Mouse (Mus musculus): ENCODE data around the gene Pgam2. TPM values are rescaled to one million over a fixed set of nuclear protein-coding genes. Genes with fewer than 3 reads are reported as not detected.

Pgam2 gene
- total RNA-seq (2021): 1,000 to 10,000 TPM; 3,227 to 4,326 TPM
- long read RNA-seq, experiment 1, transcript Pgam2-201 (3 exons, 840 nt): major isoform, 9,736 of 11,576 reads
- long read RNA-seq, experiment 1, partial matches to known transcripts: 1,826 of 11,576 reads
- long read RNA-seq, experiment 1, other reads (novel, unspliced or antisense): 14 of 11,576 reads
- long read RNA-seq, experiment 2, transcript Pgam2-201 (3 exons, 840 nt): major isoform, 8,208 of 10,040 reads
- long read RNA-seq, experiment 2, partial matches to known transcripts: 1,721 of 10,040 reads
- long read RNA-seq, experiment 2, other reads (novel, unspliced or antisense): 111 of 10,040 reads

DNA sequence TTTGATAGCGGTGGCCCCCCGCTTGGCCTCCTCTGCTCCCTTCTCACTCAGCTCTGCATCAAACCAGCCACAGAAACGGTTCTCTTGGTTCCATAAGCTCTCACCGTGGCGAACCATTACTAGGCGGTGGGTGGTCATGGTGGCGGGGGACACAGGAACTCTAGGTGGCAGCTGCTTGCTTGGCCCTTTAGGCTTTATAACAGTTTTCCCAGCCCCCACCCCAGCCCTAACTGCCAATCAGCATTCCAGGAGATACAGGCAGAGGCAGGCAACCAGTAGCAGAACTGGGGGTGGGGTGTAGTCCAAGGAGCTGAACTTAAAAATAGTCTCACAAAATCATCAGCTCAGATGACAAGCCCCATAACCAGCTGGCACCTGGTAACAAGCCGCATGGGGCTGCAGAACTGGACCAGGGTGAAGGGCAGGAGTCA is at the start of gene Pgam2:
Gene Pgam2 (minus strand): TSS at position 183 of the 431 bp plus-strand sequence.
- DNase-seq: peak; percentile 58
- intact Hi-C loops (cut with DNase I): no loop called here

DNA sequence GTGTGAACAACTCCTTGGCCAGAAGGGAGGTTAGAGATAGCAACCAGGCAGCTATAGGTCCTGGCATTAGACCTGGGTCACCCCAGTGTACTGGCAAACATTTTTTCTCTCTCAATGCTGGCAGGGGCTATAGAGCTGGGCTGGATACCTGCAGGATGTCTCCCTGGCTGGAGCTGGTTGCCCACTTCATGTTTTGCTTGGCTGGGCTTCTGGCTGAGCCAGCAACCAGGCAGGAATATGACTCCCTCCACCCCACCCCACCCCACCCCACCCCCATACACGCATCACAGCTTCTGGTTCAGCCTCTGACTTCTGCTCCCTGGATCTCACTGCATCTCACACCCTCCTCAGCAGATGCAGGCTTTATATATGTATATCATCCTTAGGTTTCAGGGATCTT is 48.8 kb upstream of the Pgam2 start:
- intact Hi-C loops (cut with DNase I): no loop called here
- DNase-seq: peak in 1 of 2 experiments; percentile 41

DNA sequence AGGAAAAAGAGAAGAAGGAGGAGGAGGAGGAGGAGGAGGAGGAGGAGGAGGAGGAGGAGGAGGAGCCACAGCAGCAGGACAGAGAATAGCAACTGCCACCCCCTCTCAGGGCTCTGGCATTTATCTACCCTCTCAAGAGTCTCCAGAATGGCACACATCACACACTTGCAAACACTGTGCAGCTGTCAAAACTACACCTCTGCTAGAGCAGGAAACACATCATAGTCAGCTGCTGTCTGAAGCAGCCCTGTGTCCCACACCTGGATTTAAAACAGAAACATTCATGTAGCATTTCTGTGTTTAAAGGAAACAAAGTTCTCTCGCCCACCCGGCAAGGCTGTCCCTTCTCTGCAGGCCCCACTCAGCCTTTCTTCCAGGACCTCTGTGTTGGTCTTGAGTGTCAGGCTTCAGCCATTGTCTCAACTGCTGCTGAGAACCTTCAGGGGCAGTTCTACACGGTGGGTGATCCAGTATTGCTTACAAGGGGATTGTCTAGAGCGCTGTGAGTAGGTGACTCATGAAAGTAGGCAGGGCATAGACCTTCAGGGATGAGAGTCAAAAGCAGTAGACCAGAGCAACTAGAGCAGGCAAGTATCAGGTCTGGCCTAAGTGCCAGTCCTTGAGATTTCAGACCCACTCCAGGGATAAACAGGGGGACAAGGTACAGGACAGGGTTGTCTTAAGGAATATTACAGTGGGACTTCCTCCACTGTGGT is 47.6 kb upstream of the Pgam2 start:
- intact Hi-C loops (cut with DNase I): no loop called here
- no peak for DNase-seq

DNA sequence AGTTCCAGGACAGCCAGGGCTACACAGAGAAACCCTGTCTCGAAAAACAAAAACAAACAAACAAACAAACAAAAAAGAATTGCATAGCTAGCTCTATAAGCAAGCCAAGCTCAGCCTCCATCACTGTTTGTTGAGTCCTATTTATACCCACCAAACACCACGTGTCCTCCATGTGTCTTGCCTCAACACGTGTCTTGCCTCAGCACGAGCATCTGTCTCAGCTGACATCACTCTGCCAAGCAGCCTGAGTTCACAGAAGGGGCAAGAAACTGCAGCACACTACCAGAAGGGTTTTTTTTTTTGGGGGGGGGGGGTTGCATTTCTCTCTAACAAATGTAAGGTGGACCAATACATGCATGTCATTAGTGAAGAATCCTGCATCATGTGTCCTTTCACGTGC is 46.9 kb upstream of the Pgam2 start:
- DNase-seq: no peak
- intact Hi-C loops (cut with DNase I): no loop called here

DNA sequence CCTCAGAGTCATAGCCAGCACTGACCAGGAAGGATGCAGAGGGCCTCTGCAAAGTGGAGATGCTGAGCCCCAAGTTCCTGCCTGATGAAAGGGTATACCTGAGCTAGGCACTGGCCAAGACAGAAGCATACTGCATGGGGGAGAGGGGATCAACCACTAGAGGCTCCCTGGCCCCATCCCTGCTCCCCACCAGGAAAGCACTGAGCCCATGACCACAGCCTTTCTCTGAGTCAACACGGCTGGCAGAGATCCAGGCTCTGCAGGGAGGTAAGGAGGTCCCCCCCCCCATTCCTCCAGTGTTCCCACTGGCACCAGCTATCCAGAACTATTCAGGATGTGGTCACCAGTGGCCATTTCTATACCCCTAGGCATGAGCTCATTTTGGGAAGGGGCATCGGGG is 45.8 kb upstream of the Pgam2 start:
- no peak for DNase-seq
- intact Hi-C loops (cut with DNase I): no loop called here

DNA sequence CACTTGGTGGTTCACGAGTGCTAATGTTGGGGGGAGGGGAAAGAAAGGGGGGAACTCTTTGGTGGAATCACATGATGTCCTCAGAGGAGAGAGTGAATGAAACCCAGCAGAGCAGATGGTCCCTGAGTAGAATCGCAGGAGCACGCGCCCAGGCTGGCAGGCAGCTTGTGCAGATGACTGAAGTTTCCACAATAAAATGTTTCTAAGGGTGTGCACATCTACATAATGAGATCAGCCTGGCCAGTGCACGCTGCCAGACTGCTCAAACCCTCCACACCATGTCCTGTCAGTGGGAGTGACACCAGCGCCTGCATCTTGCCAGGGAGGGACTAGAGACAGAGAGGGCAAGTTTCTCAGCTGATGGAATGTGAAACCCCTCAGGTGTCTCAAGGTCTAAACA is 45.2 kb upstream of the Pgam2 start:
- intact Hi-C loops (cut with DNase I): no loop called here

DNA sequence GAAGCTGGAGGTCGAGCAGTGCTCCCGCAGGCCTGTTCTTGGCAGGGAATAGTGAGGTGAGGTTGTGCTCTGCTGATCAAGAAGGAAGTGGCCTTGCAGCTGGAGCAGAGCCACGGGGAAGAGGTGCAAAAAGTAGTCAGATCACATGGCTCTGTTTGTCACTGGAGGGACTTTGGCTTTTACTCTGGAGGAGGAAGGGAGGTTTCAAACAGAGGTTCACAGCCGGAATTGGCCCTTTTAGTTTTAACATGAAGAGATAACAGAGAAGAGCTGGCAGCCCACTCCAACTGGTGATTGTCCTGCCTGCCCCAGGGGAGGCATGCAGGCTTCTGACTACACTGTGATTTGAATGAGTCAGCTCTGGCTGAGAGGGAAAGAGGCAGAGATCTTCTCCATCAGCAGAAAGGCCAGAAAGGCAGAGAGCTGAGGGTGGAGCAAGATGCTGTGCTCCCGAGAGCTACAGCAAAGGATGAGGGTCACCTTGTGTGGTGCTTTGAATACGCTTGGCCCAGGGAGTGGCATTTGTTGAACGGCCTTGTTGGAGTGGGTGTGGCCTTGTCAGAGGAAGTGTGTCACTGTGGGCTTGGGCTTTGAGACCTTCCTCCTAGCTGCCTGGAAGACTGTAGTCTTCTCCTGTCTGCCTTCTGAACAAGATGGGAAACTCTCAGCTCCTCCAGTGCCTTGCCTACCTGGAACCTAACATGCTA is 43.3 kb upstream of the Pgam2 start:
- intact Hi-C loops (cut with DNase I): no loop called here

More for the DNA sequence above, 45.2 kb upstream of the Pgam2 start:
- DNase-seq: peak; percentile 50 to 56

DNA sequence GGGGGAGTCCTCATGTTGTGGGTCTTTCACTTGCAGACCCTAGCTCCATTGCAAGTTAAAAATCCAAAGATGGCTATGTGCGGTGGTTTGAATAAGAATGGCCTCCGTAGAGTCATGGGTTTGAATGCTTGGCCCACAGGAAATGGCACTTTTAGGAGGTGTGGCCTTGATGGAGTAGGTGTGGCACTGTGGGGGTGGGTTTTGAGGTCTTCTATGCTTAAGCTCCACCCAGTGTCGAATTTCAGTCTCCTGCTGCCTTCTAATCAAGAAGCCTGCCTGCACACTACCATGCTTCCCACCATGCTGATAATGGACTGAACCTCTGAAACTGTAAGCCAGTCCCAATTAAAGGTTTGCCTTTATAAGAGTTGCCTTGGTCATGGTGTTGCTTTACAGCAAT is 39.6 kb upstream of the Pgam2 start:
- intact Hi-C loops (cut with DNase I): no loop called here
- DNase-seq: no peak

More for the DNA sequence above, 43.3 kb upstream of the Pgam2 start:
- no peak for DNase-seq

DNA sequence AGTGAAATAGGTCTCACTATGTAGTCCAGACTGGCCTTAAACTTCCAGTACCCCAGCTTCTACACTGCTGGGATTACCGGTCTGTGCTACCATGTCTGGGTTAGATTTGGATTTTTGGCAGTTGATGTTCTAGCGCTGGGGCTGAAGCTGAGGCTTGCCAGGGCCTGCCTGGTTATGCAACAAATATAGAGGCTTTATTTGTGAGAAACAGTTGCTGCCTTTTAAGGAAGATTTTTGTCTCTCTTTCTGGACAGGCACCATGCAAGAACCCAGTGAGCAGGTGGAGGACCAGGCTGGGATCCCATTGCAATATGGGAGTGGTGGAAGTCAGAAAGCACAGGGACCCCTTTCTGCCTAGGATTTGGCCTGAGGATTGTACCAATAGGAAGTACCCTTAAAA is 38.2 kb upstream of the Pgam2 start:
- DNase-seq: no peak
- intact Hi-C loops (cut with DNase I): no loop called here

DNA sequence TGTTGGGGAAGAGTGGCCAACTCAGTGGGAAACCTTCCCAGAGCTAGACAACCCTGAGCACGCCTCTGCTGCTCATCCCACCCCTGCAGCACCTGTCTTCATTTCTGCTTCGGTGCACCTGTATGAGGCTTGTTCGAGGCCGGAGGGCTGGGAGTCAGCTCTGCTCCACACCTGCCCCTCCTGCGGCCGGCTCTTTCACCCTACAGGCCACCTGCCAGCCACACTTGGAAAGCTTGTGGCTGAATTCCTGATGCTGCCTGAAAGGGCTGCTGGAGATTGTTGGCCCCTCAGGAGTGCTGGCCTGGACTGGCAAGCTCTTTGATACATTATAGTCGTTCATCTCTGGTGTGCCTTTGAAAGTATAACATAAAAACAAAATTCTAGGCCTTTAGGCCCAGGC is 36.8 kb upstream of the Pgam2 start:
- DNase-seq: peak in 1 of 2 experiments; percentile 12
- intact Hi-C loops (cut with DNase I): no loop called here

DNA sequence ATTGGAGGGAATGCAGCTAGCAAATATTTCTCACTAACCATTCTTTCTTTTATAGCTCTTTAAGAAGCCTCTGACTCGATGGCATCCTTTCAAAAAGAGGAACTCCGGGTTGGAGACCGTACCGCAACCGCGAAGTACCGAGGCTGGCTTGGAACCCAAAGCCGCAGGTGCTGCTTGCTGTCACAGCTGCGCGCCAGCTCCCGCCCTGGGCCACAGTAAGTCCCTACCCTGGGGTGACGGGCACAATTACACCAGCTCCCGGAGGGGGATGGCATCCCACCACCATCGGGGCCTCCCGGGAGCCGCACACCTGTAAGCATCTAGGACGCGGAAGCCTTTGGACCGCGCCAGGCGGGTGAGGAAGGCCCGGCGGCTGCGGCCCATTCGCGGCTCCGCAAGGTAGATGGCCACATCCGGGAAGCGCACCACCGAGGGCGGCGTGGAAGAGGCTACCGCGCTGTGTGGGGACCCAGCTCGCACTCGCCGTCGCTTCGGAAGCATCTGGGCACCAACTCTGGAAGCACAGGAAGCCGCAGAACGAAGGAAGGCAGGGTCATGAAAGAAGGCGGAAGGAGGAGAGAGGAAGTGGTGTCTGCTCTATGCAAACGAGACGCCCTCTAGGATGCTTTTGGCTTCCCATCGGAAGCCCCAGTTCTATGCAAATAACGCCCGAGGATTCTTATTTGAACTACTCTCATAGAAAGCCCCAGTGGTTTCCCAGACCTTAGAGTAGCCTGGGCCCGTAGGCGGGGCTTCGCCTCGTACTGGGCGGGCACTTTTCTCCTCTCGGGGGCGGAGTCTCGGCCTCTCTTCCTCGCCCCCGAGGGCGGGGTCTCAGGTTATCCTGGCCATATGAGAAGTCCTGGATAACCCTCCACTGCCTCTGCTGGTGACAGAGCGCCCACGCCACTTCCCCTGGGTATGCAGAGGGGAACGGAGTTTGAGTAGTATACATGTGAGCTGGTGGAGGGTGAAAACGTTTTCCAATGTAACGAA is 34.0 kb upstream of the Pgam2 start, which contains the start of gene Polm:
Gene Polm (minus strand): TSS at position 766 of the 996 bp plus-strand sequence.
- intact Hi-C loops (cut with DNase I): loop anchor here (2.0 to 5.0 kb wide), 3 partner anchors 37 to 49 kb away; partner anchors contain the start of gene Pold2
- peak; percentile 90 to 91 for DNase-seq

DNA sequence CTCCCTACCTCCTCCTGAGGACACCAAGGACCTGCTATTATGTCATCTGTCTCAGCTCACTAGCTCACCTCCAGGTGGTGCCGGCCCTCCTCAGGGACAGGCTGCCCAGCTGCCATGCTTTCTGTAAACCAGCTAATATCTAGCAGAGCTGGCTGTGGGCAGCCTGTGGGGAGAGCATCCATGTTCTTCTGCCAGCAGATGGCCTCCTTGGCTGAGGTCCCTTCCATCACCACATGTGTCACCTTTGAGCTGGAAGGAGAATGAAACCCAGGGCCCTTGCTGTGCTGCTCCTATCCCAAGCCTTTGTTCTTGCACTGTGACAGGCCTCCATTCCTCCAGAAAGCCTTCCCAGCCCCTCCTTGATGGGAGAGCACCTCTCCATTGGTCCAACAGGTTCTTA is 32.6 kb upstream of the Pgam2 start:
- intact Hi-C loops (cut with DNase I): loop anchor here (2.0 to 5.0 kb wide), 3 partner anchors 35 to 51 kb away; partner anchors contain the start of gene Pold2
- no peak for DNase-seq

DNA sequence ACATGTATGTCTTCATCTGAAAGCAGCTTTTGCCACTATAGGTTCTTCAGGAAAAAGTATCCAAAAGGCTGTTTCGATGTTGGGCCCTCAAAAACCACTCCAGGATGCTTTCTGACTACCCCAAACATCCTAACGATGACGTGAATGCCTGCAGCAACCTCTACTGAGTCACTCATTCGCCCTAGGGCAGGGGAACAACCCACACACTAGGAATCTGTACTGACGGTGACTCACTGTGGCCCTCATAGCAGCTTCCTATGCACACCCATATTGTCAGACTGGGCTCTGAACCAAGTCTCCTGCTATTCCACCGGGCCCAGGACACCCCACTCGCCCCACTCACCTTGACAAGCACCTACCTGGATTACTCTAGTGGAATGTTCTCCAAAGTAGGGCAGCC is 31.5 kb upstream of the Pgam2 start:
- DNase-seq: no peak
- intact Hi-C loops (cut with DNase I): loop anchor here (5.0 kb wide), 1 partner anchor 42 kb away; the partner anchor contains the start of gene Pold2

DNA sequence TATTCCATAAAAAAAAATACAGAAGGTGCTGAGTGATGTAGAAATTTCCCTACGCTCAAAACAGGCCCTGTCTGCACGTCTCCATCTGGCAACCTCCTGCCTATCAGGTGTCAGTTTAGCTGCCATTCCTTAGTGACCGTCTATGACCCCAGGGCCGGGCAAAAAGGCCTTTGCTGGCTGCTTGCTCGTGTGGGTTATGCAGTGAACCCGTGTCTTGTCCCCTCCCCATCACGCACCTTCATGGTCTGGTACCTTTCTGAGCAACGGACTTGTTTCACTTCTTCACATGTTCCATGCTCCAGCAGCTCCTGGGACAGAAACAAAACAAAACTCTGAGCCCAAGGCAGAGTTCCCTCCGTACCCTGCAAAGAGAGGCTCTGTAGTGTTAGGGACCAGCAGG is 31.0 kb upstream of the Pgam2 start:
- DNase-seq: no peak
- intact Hi-C loops (cut with DNase I): no loop called here

DNA sequence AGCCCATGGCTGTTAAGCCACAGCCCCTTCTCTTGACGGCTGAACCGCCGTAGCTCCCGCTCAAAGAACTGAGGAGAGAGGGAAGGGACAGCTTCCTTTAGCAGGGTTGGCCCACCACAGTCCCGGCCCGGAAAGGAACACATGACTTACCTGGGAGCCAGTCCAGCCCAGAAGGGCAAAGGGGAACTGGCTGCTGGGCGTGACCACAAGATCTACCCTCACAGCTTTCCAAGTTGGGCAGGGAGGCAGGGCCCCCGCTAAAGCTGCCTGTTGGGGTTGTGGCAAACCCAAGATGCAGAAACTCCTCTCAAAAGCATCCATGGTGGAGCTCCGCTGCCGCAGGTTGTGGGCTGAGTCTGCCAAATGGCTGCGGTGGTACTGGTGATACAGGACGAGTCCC is 25.8 kb upstream of the Pgam2 start:
- intact Hi-C loops (cut with DNase I): loop anchor here (2.0 kb wide), 1 partner anchor 23 kb away; no protein-coding TSS in a partner anchor

DNA sequence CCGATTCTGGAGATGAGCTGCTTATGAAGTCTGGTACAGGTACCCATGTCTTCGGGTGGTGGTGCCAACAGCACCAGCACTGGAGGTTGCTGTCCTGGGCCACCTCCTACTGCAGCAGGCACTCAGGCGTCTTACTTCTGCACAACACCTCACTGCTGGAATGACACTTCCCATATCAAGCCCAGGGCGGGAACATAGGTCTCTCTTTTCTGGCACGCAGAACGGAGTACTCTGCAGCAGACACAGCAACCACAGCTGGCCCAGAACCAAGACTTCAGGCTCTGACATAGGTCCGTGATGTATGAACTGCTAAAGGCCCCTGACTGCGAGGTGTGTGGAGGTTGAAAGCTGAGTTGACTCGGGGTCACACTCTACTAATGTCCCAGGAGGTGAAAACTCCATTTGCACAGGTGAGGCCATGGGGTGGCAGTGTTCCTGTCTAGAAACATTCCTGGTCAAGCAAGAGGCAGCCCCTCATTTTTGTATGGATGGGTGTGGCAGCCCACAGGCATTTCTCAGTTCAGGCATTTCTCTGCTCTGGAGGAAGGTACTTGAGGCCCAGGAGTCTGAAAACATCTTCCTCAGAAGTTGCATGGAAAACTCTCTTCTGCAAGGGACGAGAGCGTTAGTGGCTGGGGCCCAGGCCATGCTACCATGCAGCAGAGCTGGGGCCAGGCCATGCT is 25.1 kb upstream of the Pgam2 start:
- DNase-seq: no peak
- intact Hi-C loops (cut with DNase I): loop anchor here (2.0 kb wide), 1 partner anchor 22 kb away; no protein-coding TSS in a partner anchor

More for the DNA sequence above, 25.8 kb upstream of the Pgam2 start:
- DNase-seq: no peak

DNA sequence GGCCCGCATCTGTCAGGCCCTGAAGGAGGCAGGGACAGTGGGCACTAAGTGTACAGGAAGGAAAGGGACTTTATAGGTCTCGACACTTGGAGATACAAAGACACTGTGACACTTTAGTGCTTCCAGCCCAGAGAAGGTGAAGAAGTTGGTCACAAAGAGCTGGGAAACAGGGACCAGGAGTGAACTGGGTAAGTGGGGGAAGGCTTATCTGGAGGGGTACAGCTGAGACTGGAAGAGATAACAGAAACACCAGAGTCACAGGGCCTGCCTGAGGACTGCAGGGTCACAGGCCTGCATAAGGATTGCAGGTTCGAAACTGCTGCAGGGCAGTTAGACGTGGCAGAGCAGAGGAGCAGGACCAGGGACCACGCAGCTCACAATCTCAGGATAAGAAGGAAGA is 24.4 kb upstream of the Pgam2 start:
- intact Hi-C loops (cut with DNase I): loop anchor here (2.0 kb wide), 1 partner anchor 21 kb away; no protein-coding TSS in a partner anchor
- DNase-seq: no peak

DNA sequence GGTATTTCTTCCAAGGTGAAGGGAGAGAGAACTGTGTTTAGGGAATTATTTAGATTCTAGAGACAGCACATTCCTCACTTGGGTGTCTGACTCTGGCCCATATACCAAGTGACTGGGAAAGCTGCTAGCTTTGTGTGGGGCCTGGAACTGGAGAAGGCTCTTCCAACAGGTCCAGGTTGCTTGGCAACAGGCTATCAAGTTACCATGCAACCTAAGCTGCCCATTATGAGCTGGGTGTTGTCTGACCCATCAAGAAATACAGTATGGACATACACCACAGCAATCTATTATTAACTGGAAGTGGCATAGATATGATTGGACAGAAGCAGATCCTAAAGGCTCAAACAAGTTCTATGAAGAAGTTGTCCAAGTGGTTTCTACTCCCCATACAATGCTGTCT is 21.9 kb upstream of the Pgam2 start:
- intact Hi-C loops (cut with DNase I): no loop called here
- DNase-seq: no peak

DNA sequence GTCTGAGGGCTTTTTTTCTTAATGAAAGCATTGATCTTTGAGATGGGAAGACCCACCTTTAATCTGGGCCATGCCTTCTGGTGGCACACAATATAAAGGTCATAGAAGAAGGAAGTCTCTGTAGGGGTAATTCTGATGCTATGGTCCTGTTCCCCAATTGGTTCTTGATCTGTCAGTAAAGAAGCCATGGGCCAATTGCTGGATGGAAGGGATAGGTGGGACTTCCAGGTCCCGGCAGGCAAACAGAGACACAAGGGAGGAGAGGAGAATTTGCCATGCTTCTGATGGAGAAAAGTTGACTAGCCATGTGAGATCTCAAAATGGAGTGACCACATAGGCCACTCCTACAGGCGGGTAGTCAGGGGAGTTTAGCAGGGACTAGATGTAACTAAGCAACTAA is 15.7 kb upstream of the Pgam2 start:
- intact Hi-C loops (cut with DNase I): no loop called here
- no peak for DNase-seq

All from gastrocnemius, postnatal 36 days (tissue).